Mouse (Mus musculus) gastrocnemius, postnatal 36 days (tissue): ENCODE measurements around the gene Gm16430. TPM values are rescaled to one million over a fixed set of nuclear protein-coding genes. Genes with fewer than 3 reads are reported as not detected.
"Not testable (repeated sequence)": the region's sequence is repeated elsewhere in the genome, so short reads cannot be mapped to it uniquely, and the experiment has no call there.

Source experiments
- DNase-seq, 2 experiments: peaks; one replicate each; pipeline ENCODE4 v3.0.0; 2022
- intact Hi-C: fragments of 180-260 bp; cut with DNase I; formaldehyde crosslinking; loops from one replicate; pipeline ENCODE4 v1.15.1; 2025
- long read RNA-seq, 2 experiments: library from polyadenylated mRNA; stranded (forward); transcript quantifications; one replicate each; pipeline ENCODE4 v2.0.0; 2021
- total RNA-seq, 2 experiments: library from RNA; stranded (reverse); gene quantifications; 2 replicates each; pipeline ENCODE4 v1.2.3; 2021

The Gm16430 gene
- total RNA-seq: not detected
- long read RNA-seq, experiment 1: 0 reads
- long read RNA-seq, experiment 2: 0 reads

GRCm38 (mm10) chrX:54621911-54622310 is at the start of gene Gm16430:
TSS of gene Gm16430 (plus strand) at chrX:54622211.
- DNase-seq, intact Hi-C loops: not testable (repeated sequence)

Other genes starting within 250 kb of the Gm16430 start
- not detected for gene Gm16405, start 91.0 kb upstream of the Gm16430 start, total RNA-seq